Mouse (Mus musculus) lung, embryonic 14.5 days (tissue): Measurements from ENCODE around the gene Ip6k1. TPM values are rescaled to one million over a fixed set of nuclear protein-coding genes. Genes with fewer than 3 reads are reported as not detected.

Source experiments
- ATAC-seq: fragments of 200-750 bp; cut with Nextera tagmentation; 2 replicates; pipeline ENCODE4 v1.8.0; 2017; ENCODE audit warnings: mild to moderate bottlenecking, moderate TSS enrichment, moderate library complexity; ENCODE audit not compliant: insufficient read depth
- DNase-seq: peaks from one replicate; pipeline ENCODE4 v3.0.0-alpha.2; 2015
- H3K27ac ChIP-seq: fragments of 300-500 bp; sonication (generic); 2 replicates; pipeline ENCODE4 v1.5.1; 2014; ENCODE audit warnings: low read depth, mild to moderate bottlenecking, moderate library complexity
- H3K27me3 ChIP-seq: fragments of 300-500 bp; sonication (generic); 2 replicates; pipeline ENCODE4 v1.6.1; 2014; ENCODE audit warnings: low read length, control low read depth; ENCODE audit not compliant: insufficient read depth
- H3K36me3 ChIP-seq: fragments of 300-500 bp; sonication (generic); 2 replicates; pipeline ENCODE4 v1.6.1; 2014; ENCODE audit warnings: control low read depth; ENCODE audit not compliant: insufficient read depth
- H3K4me1 ChIP-seq: fragments of 300-500 bp; sonication (generic); 2 replicates; pipeline ENCODE4 v1.6.1; 2014; ENCODE audit warnings: antibody characterized with exemption, control low read depth; ENCODE audit not compliant: insufficient read depth
- H3K4me2 ChIP-seq: fragments of 300-500 bp; sonication (generic); 2 replicates; pipeline ENCODE4 v1.6.1; 2014; ENCODE audit warnings: mild to moderate bottlenecking
- H3K4me3 ChIP-seq: fragments of 300-500 bp; sonication (generic); 2 replicates; pipeline ENCODE4 v1.5.1; 2014; ENCODE audit warnings: low read depth, low read length
- H3K9ac ChIP-seq: fragments of 300-500 bp; sonication (generic); 2 replicates; pipeline ENCODE4 v1.6.1; 2014
- H3K9me3 ChIP-seq: fragments of 300-500 bp; sonication (generic); 2 replicates; pipeline ENCODE4 v1.6.1; 2016; ENCODE audit warnings: low read depth, low read length, control low read depth
- CTCF ChIP-seq: IDR thresholded peaks from 2 replicates; pipeline ENCODE4 v1.5.1; 2016; ENCODE audit warnings: antibody characterized with exemption, low read depth
- WGBS: fragments of 180-500 bp; shearing (Covaris S2); extraction: QIAGEN DNeasy Blood & Tissue Kit; methylation state at CpG from one replicate; pipeline ENCODE4 v1.1.7; 2014; 5-methylcytosine and 5-hydroxymethylcytosine counted together
- polyA plus RNA-seq: library from polyadenylated mRNA; unstranded; fragments of >200 nt; fragmentation: Nextera tagmentation; extraction: Ambion mirVana; gene quantifications from 2 replicates; pipeline ENCODE4 v1.2.1, GENCODE M21; 2014

Gene Ip6k1
- polyA plus RNA-seq, 1 experiment from 2014 or later = 29.3 TPM

GRCm38 (mm10) chr9:107987950-107988349 lies 14.4 kb upstream of the Ip6k1 start:
- Histone ChIP-seq H3K4me2 (no peak overlapping the region), H3K4me1 (peaks cover 9% of the 10 kb centered on the region), H3K27ac (no peak overlapping the region), H3K27me3 (no peaks in the 10 kb centered on the region), H3K9ac (no peak overlapping the region), H3K9me3 (no peaks in the 10 kb centered on the region), H3K4me3 (no peak overlapping the region), H3K36me3 (peaks cover 15% of the 10 kb centered on the region; the same call in 1 of the 2 replicates)
- no peak for TF ChIP-seq CTCF
- DNase-seq (no peak), ATAC-seq (no peak)
- 70% methylated on average over 3 of the region's 3 CpGs for WGBS

GRCm38 (mm10) chr9:107992197-107992596 lies 10.1 kb upstream of the Ip6k1 start, which contains the start of gene Cdhr4:
Gene Cdhr4, plus strand, starts transcription at chr9:107992497.
- H3K9ac ChIP-seq = no peak within 1 kb of the TSS
- no peak within 1 kb of the TSS for H3K4me3 ChIP-seq
- 59% methylated on average over 2 of the region's 2 CpGs for WGBS
- no peaks in the 10 kb centered on the region for H3K9me3 ChIP-seq
- no peak within 1 kb of the TSS for H3K4me2 ChIP-seq
- no peaks in the 10 kb centered on the region for H3K36me3 ChIP-seq
- H3K4me1 ChIP-seq = no peaks in the 10 kb centered on the region
- DNase-seq (no peak), ATAC-seq (no peak)
- no peaks in the 10 kb centered on the region for H3K27me3 ChIP-seq
- TF ChIP-seq CTCF = no peak
- H3K27ac ChIP-seq = no peak within 1 kb of the TSS

GRCm38 (mm10) chr9:107993013-107993412 lies 9.3 kb upstream of the Ip6k1 start:
- 86% methylated on average over 11 of the region's 11 CpGs for WGBS
- Histone ChIP-seq H3K36me3 (no peaks in the 10 kb centered on the region), H3K27ac (no peak overlapping the region), H3K9me3 (no peaks in the 10 kb centered on the region), H3K4me1 (no peaks in the 10 kb centered on the region), H3K9ac (no peak overlapping the region), H3K4me3 (no peak overlapping the region), H3K4me2 (no peak overlapping the region), H3K27me3 (no peaks in the 10 kb centered on the region)
- ATAC-seq (no peak), DNase-seq (no peak)
- TF ChIP-seq CTCF = no peak

GRCm38 (mm10) chr9:107994464-107994863 lies 7.8 kb upstream of the Ip6k1 start:
- Histone ChIP-seq H3K4me3 (no peak overlapping the region), H3K27me3 (no peaks in the 10 kb centered on the region), H3K9me3 (no peaks in the 10 kb centered on the region), H3K27ac (no peak overlapping the region), H3K4me1 (no peaks in the 10 kb centered on the region), H3K9ac (no peak overlapping the region), H3K36me3 (no peaks in the 10 kb centered on the region), H3K4me2 (no peak overlapping the region)
- TF ChIP-seq CTCF = no peak
- 39% methylated on average over 2 of the region's 2 CpGs for WGBS
- ATAC-seq (no peak), DNase-seq (no peak)

- Histone ChIP-seq H3K36me3 (no peaks in the 10 kb centered on the region), H3K9me3 (no peaks in the 10 kb centered on the region), H3K4me1 (no peaks in the 10 kb centered on the region), H3K27me3 (no peaks in the 10 kb centered on the region), H3K4me2 (no peak overlapping the region), H3K27ac (no peak overlapping the region), H3K9ac (no peak overlapping the region), H3K4me3 (no peak overlapping the region)
- TF ChIP-seq CTCF = no peak
- WGBS = 92% methylated on average over 21 of the region's 21 CpGs
- no peak for DNase-seq
- ATAC-seq = no peak
Observed at GRCm38 (mm10) chr9:107995513-107995912, 6.8 kb upstream of the Ip6k1 start.

GRCm38 (mm10) chr9:107996049-107996448 lies 6.3 kb upstream of the Ip6k1 start, which contains the start of gene Gm20662:
Gene Gm20662, plus strand, starts transcription at chr9:107996349.
- no peak within 1 kb of the TSS for H3K9ac ChIP-seq
- no peak within 1 kb of the TSS for H3K4me3 ChIP-seq
- no peaks in the 10 kb centered on the region for H3K4me1 ChIP-seq
- H3K27me3 ChIP-seq = no peaks in the 10 kb centered on the region
- no peaks in the 10 kb centered on the region for H3K9me3 ChIP-seq
- TF ChIP-seq CTCF = no peak
- no peak within 1 kb of the TSS for H3K4me2 ChIP-seq
- no peak for ATAC-seq
- no peak within 1 kb of the TSS for H3K27ac ChIP-seq
- WGBS = 84% methylated on average over 5 of the region's 5 CpGs
- H3K36me3 ChIP-seq = no peaks in the 10 kb centered on the region
- DNase-seq = no peak

GRCm38 (mm10) chr9:108002778-108003530 lies 653 bp downstream of the Ip6k1 start:
- ATAC-seq (no peak), DNase-seq (peak; percentile 52)
- Histone ChIP-seq H3K27me3 (no peaks in the 10 kb centered on the region), H3K27ac (peak overlapping the region; percentile 93), H3K4me2 (peak overlapping the region; percentile 93), H3K9me3 (no peaks in the 10 kb centered on the region), H3K36me3 (no peaks in the 10 kb centered on the region), H3K4me1 (peaks cover 10% of the 10 kb centered on the region), H3K4me3 (peak overlapping the region; percentile 99), H3K9ac (peak overlapping the region; percentile 95)
- under 1% methylated on average over 50 of the region's 50 CpGs for WGBS
- TF ChIP-seq CTCF = no peak
